Mouse (Mus musculus): ENCODE measurements around the gene Gm2a. TPM values are rescaled to one million over a fixed set of nuclear protein-coding genes. Genes with fewer than 3 reads are reported as not detected.
A peak's percentile ranks its signal among the peaks of the same experiment; 100 is the strongest.

The Gm2a gene
- polyA plus RNA-seq, 1 experiment from 2014 or later, result 15.4 TPM

DNA sequence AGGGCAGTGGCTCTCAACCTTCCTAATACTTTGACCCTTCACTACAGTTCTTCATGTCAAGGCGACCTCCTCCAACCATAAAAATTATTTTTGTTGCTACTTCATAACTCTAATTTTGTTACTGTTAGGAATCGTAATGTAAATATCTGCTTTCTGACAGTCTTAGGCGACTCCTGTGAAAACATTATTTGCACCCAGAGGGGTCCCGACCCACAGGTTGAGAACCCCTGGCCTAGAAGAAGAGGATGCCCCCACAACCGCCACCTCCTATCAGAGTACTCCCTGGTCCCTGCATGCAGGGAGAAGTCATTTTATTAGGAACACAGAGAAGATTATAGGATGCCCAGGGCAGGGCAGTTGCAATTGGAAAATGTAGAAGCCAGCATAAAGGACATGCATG is 26.6 kb upstream of the Gm2a start:
- WGBS, result 74% methylated on average over 5 of the region's 5 CpGs
- Histone ChIP-seq H3K9me3 (ENCODE audit: low read depth, low read length) (no peaks in the 10 kb centered on the region), H3K27ac (ENCODE audit: low read depth) (no peak overlapping the region), H3K36me3 (ENCODE audit: insufficient read depth) (no peaks in the 10 kb centered on the region), H3K9ac (no peak overlapping the region), H3K4me3 (ENCODE audit: low read depth, low read length) (no peak overlapping the region), H3K4me2 (no peak overlapping the region), H3K4me1 (ENCODE audit: insufficient read depth) (no peaks in the 10 kb centered on the region), H3K27me3 (ENCODE audit: insufficient read depth, low read length) (no peaks in the 10 kb centered on the region)
- no peak for ATAC-seq (ENCODE audit: insufficient read depth)
- no peak for DNase-seq
- no peak for TF ChIP-seq CTCF (IDR thresholded peaks at IDR 0.05; ENCODE audit: low read depth)

DNA sequence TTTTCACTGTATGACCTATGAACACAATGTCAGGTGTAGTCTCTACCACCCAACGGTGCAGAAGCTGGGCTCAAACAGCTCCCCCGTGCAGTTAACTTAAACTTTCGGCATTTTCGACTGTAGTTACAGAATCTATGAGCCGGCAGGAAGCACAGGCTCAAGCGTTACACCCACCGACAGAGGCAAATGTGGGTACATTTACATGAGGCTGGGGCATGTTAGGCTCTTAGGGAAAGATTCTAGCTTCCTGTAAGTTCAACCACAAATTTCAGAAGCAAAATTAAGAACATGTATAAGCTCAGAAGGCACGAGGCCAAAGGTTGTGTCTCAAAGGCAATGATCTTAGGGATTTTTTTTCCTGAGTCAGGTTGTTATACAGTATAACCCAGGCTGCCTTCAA is 25.4 kb upstream of the Gm2a start:
- no peak for DNase-seq
- H3K9ac ChIP-seq, result no peak overlapping the region
- no peaks in the 10 kb centered on the region for H3K27me3 ChIP-seq (ENCODE audit: insufficient read depth, low read length)
- no peak overlapping the region for H3K4me2 ChIP-seq
- no peaks in the 10 kb centered on the region for H3K36me3 ChIP-seq (ENCODE audit: insufficient read depth)
- 80% methylated on average over 8 of the region's 8 CpGs for WGBS
- no peak overlapping the region for H3K4me3 ChIP-seq (ENCODE audit: low read depth, low read length)
- no peak for TF ChIP-seq CTCF (IDR thresholded peaks at IDR 0.05; ENCODE audit: low read depth)
- no peak for ATAC-seq (ENCODE audit: insufficient read depth)
- peaks cover 6% of the 10 kb centered on the region; the same call in 1 of the 2 replicates for H3K4me1 ChIP-seq (ENCODE audit: insufficient read depth)
- no peak overlapping the region for H3K27ac ChIP-seq (ENCODE audit: low read depth)
- no peaks in the 10 kb centered on the region for H3K9me3 ChIP-seq (ENCODE audit: low read depth, low read length)

GRCm38 (mm10) chr11:55073191-55073590 is 24.7 kb upstream of the Gm2a start:
- Histone ChIP-seq H3K9me3 (ENCODE audit: low read depth, low read length) (no peaks in the 10 kb centered on the region), H3K4me3 (ENCODE audit: low read depth, low read length) (no peak overlapping the region), H3K4me1 (ENCODE audit: insufficient read depth) (peaks cover 6% of the 10 kb centered on the region; the same call in 1 of the 2 replicates), H3K27ac (ENCODE audit: low read depth) (no peak overlapping the region), H3K27me3 (ENCODE audit: insufficient read depth, low read length) (0 out of 2 replicates have a peak, but pooled peaks cover 3% of the 10 kb centered on the region), H3K9ac (no peak overlapping the region), H3K36me3 (ENCODE audit: insufficient read depth) (no peaks in the 10 kb centered on the region), H3K4me2 (no peak overlapping the region)
- no peak for DNase-seq
- TF ChIP-seq CTCF (IDR thresholded peaks at IDR 0.05; ENCODE audit: low read depth), result no peak
- WGBS, result 48% methylated on average over 10 of the region's 10 CpGs
- ATAC-seq (ENCODE audit: insufficient read depth), result no peak

DNA sequence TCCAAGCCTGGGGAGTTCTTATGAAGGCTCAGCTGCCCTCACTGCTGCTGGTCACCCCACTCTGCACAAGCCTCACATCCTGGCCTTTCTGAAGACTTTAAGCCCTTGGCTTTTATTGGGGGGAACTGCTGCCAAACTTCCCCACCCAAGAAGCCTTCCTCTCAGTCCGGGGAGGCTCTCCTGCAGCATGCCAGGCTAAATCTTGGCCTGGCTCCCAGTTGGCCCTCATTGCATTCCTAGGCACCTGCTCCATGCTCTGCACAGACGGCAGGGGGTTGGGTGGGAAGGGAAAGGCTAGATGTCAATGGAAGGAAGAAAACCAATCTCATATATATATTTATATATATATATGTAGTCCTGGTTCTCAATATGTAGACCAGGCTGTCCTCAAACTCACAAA is 22.3 kb upstream of the Gm2a start:
- ATAC-seq (ENCODE audit: insufficient read depth), result no peak

GRCm38 (mm10) chr11:55076234-55076633 is 21.7 kb upstream of the Gm2a start:
- Histone ChIP-seq H3K27me3 (ENCODE audit: insufficient read depth, low read length) (0 out of 2 replicates have a peak, but pooled peaks cover 4% of the 10 kb centered on the region), H3K4me3 (ENCODE audit: low read depth, low read length) (no peak overlapping the region), H3K9ac (no peak overlapping the region), H3K9me3 (ENCODE audit: low read depth, low read length) (no peaks in the 10 kb centered on the region), H3K4me1 (ENCODE audit: insufficient read depth) (peaks cover 6% of the 10 kb centered on the region; the same call in 1 of the 2 replicates), H3K27ac (ENCODE audit: low read depth) (no peak overlapping the region), H3K36me3 (ENCODE audit: insufficient read depth) (no peaks in the 10 kb centered on the region), H3K4me2 (no peak overlapping the region)
- DNase-seq (no peak), ATAC-seq (ENCODE audit: insufficient read depth) (no peak)
- 90% methylated on average over 5 of the region's 5 CpGs for WGBS
- TF ChIP-seq CTCF (IDR thresholded peaks at IDR 0.05; ENCODE audit: low read depth), result no peak

More for the DNA sequence above, 22.3 kb upstream of the Gm2a start:
- TF ChIP-seq CTCF (IDR thresholded peaks at IDR 0.05; ENCODE audit: low read depth), result no peak
- H3K27me3 ChIP-seq (ENCODE audit: insufficient read depth, low read length), result 0 out of 2 replicates have a peak, but pooled peaks cover 4% of the 10 kb centered on the region
- H3K9me3 ChIP-seq (ENCODE audit: low read depth, low read length), result no peaks in the 10 kb centered on the region
- no peak overlapping the region for H3K27ac ChIP-seq (ENCODE audit: low read depth)
- H3K4me1 ChIP-seq (ENCODE audit: insufficient read depth), result peaks cover 6% of the 10 kb centered on the region; the same call in 1 of the 2 replicates
- no peak overlapping the region for H3K4me3 ChIP-seq (ENCODE audit: low read depth, low read length)
- no peaks in the 10 kb centered on the region for H3K36me3 ChIP-seq (ENCODE audit: insufficient read depth)
- DNase-seq, result peak; percentile 32
- H3K4me2 ChIP-seq, result no peak overlapping the region
- no peak overlapping the region for H3K9ac ChIP-seq
- WGBS, result 39% methylated on average over 2 of the region's 2 CpGs

DNA sequence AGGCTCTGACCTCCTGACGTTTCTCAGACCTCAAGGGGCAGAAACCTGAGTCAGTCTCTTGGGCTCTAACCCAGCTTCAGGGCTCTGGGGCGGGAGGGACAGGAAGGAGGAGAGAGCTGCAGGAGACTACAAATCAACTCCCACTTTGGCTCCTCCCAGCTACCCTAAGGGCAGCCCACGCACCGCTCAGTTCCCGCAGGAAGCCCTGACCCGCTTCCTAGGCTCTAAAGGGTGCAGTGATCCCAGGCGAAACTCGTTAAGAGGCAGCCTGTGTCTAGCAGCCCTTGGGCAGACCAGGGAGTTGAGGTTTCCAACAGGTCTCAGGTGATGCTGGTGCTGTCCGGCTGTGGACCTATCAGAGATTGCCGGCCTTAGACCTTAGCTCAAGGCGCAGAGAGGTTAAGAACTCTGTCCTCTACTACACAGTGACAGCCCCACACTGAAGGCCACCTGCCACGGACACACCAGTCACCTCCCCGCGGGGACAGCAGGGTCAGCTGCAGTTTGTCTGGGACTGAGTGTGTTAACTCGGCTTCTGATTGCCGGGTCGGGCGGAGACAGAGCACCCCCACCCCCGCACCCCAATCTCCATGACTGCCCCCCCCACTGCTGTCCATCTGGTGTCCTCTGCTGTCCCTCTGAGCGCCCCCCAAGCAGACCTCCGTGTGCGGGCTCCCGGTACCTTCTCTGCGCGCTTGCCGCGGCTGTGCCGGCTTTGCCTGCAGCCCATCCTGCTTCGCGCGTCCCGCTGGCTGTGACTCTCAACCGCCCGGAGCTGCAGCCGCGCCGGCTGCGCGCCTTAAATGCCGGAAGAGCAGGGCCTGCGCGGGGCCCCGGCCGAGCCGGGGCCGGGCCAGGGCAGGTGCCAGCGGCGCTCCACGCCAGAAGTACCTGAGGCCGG is 20.3 kb upstream of the Gm2a start, which contains the start of gene Ccdc69:
TSS of gene Ccdc69 (minus strand) at position 801 of the 901 bp plus-strand sequence.
- 0 out of 2 replicates have a peak, but pooled peaks cover 4% of the 10 kb centered on the region for H3K27me3 ChIP-seq (ENCODE audit: insufficient read depth, low read length)
- H3K27ac ChIP-seq (ENCODE audit: low read depth), result peak within 1 kb of the TSS; percentile 13; the same call in 1 of the 2 replicates
- DNase-seq (peak; percentile 75), ATAC-seq (ENCODE audit: insufficient read depth) (peak; percentile 77)
- H3K9ac ChIP-seq, result peak within 1 kb of the TSS; percentile 52
- peak within 1 kb of the TSS; percentile 96 for H3K4me2 ChIP-seq
- no peak for TF ChIP-seq CTCF (IDR thresholded peaks at IDR 0.05; ENCODE audit: low read depth)
- under 1% methylated on average over 50 of the region's 50 CpGs for WGBS
- peaks cover 6% of the 10 kb centered on the region; the same call in 1 of the 2 replicates for H3K4me1 ChIP-seq (ENCODE audit: insufficient read depth)
- no peaks in the 10 kb centered on the region for H3K9me3 ChIP-seq (ENCODE audit: low read depth, low read length)
- H3K36me3 ChIP-seq (ENCODE audit: insufficient read depth), result no peaks in the 10 kb centered on the region
- H3K4me3 ChIP-seq (ENCODE audit: low read depth, low read length), result peak within 1 kb of the TSS; percentile 49

- Histone ChIP-seq H3K4me1 (ENCODE audit: insufficient read depth) (peaks cover 6% of the 10 kb centered on the region; the same call in 1 of the 2 replicates), H3K36me3 (ENCODE audit: insufficient read depth) (no peaks in the 10 kb centered on the region), H3K27me3 (ENCODE audit: insufficient read depth, low read length) (0 out of 2 replicates have a peak, but pooled peaks cover 4% of the 10 kb centered on the region), H3K27ac (ENCODE audit: low read depth) (no peak overlapping the region), H3K4me3 (ENCODE audit: low read depth, low read length) (peak overlapping the region; percentile 49), H3K9ac (no peak overlapping the region), H3K4me2 (peak overlapping the region; percentile 96), H3K9me3 (ENCODE audit: low read depth, low read length) (no peaks in the 10 kb centered on the region)
- no peak for DNase-seq
- TF ChIP-seq CTCF (IDR thresholded peaks at IDR 0.05; ENCODE audit: low read depth), result no peak
- WGBS, result 61% methylated on average over 3 of the region's 3 CpGs
- no peak for ATAC-seq (ENCODE audit: insufficient read depth)
These were observed 19.4 kb upstream of the Gm2a start for GRCm38 (mm10) chr11:55078502-55078901.

Data from lung, embryonic 14.5 days (tissue).